Mouse (Mus musculus) gastrocnemius, postnatal 25 days (tissue): Measurements from ENCODE around the gene Itpkb. TPM values are rescaled to one million over a fixed set of nuclear protein-coding genes. Genes with fewer than 3 reads are reported as not detected.

Experiments used
- DNase-seq: peaks from one replicate; pipeline ENCODE4 v3.0.0; 2022
- total RNA-seq, 2 experiments: library from RNA; stranded (reverse); gene quantifications; 1 replicate in 1 of 2; 2 replicates in 1 of 2; pipeline ENCODE4 v1.2.3; 2021

The Itpkb gene
- total RNA-seq, 2 experiments from 2014 or later: 16.0 to 18.0 TPM

DNA sequence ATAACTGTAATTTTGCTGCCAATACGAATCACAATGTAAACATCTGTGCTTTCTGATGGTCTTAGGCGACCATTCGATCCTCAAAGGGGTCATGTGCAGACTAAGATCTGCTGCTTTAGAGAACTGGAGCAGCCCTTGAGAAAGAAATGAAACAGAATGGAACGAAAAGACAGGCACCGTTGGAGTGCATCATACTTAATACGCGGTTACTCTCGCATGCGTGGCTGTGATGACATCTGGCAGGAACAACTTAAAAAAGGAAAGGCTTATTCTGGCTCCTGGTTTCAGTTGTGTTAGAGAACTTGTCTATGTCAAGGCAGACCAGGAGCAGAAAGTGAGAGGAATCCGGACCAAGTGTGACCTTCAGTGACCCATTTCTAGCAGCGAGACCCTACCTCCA is 15.6 kb upstream of the Itpkb start:
- DNase-seq: no peak

DNA sequence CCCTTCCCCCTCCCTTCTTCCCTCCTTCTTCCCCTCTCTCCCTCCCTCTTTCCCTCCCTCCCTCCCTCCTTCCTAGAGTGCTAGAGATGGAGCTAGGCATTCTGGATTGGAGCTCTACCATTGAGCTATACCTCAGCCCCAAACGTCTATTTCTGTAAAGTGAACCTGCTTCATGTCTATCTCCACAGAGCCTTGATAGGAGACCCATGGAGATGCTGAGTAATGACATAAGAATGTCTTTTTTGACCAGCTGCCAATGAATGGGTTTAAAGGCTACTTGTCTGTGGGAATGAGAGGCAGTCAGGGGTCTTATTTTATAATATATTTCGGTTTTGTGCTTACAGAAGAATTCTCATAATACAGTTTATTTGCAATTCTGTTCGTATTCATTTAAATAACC is 15.2 kb upstream of the Itpkb start:
- no peak for DNase-seq

DNA sequence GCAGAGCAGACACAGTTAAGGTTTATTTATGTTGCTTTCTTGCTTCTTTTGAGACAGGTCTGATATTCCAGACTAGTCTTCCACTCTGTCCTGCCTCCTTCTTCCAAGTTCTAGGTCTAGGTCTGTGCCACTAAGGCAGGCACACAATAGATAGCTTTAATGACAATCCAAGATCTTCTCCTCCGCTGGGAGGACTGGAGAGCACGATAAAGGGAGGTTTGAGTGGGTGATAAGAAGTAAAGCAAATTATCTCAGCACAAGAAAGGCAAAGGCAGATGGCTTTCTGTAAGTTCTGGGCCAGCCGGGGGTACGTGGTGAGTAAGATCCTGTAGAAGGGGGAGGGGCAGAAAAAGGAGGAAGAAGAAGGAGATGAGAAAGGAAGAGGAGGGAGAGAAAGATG is 12.8 kb upstream of the Itpkb start:
- no peak for DNase-seq

DNA sequence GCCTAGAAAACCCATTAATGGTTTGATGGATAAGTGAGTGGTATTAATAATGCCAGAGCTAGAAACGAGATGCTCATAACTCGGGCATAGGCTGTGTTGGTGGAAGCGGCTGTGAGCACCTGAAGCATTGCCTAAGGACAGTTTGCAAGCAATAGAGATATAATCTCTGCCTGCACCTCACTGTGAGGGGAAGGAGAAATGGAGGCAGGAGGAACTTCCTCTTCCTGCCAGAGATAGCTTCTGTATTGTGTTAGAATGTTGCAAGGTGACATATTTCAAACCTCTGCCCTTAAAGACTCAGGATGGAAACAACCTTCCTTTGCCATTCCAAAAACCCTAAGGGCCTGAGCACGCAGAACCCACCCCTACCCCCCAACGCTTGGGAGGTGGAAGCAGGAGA is 11.9 kb upstream of the Itpkb start:
- no peak for DNase-seq

- no peak for DNase-seq
Measured at GRCm38 (mm10) chr1:180319895-180320294, 10.4 kb upstream of the Itpkb start.

- DNase-seq: no peak
Measured at GRCm38 (mm10) chr1:180322896-180323295, 7.4 kb upstream of the Itpkb start.

DNA sequence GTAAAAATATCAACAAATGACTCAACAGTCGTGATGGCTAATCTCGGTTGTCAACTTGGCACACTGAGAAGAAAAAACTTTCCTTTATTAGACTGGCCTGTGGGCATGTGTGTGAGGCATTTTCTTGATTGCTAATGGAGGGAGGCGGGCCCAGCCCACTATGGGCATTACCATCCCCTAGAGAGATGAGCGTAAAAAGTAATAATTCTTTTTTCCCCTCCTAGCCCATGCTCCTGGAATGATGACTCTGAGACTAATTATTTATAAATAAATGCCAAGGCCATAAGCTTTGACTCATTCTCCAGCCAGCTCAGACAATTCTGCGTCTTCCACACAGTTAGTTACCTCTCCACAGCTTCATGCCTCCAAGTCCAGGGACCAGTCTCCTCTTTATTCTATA is 6.8 kb upstream of the Itpkb start:
- DNase-seq: no peak

DNA sequence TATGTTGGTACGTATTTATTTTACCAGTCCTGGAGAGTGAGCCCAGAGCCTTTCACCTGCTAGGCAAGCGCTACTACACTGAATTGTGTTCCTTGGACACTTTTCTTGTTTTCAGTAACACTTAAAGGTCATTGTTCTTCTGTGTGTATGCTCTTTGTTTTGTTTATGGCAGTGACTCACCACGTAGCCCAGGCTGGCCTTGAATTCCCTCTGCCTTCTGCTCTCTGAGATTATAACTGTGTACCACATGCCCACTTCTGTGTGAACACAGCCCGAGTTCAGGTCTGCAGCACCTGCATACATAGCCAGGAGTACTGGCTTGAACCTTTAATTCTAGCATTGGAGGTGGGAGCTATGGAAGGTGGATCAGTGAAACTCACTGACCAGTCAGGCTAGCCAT is 6.0 kb upstream of the Itpkb start:
- no peak for DNase-seq

GRCm38 (mm10) chr1:180328794-180329665 is 1.3 kb upstream of the Itpkb start:
- DNase-seq: no peak

DNA sequence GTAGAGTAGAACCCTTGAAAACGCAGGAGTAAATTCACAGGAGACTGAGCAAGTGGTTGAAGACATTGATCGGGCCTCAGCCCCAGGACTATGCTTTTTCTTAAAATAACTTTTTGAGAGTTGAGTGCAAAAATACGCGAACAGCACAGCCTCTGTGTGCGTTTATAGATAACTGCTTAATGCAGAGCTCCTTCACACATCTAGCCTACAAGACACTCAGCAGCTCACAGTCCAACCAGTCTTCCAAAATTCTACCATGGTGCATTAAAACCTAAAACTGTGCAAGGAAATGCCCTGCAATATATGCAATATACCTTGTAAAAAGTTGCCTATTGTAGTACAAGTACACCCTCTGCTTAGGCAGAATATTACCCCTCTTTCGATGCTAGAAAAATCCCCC is 579 bp upstream of the Itpkb start:
- DNase-seq: no peak

GRCm38 (mm10) chr1:180330707-180331545 is 641 bp downstream of the Itpkb start:
- DNase-seq: peak; percentile 42

- peak; percentile 30 for DNase-seq
Measured at GRCm38 (mm10) chr1:180331546-180332075, 1.3 kb downstream of the Itpkb start.

- peak; percentile 40 for DNase-seq
Measured at GRCm38 (mm10) chr1:180332076-180332927, 2.0 kb downstream of the Itpkb start.

GRCm38 (mm10) chr1:180332928-180333440 is 2.7 kb downstream of the Itpkb start:
- no peak for DNase-seq

- peak; percentile 35 for DNase-seq
Measured at GRCm38 (mm10) chr1:180333588-180333987, 3.3 kb downstream of the Itpkb start.

- DNase-seq: no peak
Measured at GRCm38 (mm10) chr1:180334541-180334940, 4.3 kb downstream of the Itpkb start.

GRCm38 (mm10) chr1:180335513-180336375 is 5.5 kb downstream of the Itpkb start:
- DNase-seq: no peak

- DNase-seq: no peak
Measured at GRCm38 (mm10) chr1:180338358-180338757, 8.1 kb downstream of the Itpkb start.

DNA sequence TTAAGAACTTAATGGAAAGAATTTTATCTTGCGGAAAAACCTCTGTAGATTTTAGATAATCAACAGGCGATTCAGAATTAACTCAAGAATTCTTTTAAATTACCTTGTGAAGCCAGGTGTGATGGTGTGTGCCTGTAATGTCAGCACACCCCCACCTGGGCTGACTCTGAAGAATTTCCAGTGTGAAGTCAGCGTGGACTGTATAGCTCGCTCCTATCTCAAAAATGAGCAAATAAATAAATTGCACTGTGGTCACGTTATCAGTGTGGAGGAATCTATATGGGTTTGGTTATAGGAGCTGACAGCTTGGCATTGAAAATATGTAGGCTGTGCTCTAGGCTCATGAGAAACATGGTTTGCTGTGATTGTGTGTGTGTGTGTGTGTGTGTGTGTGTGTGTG is 8.9 kb downstream of the Itpkb start:
- no peak for DNase-seq

GRCm38 (mm10) chr1:180342944-180343343 is 12.7 kb downstream of the Itpkb start:
- DNase-seq: no peak
